Mouse (Mus musculus) left cerebral cortex, postnatal 14 days (tissue): ENCODE measurements around the gene Ranbp10. TPM values are rescaled to one million over a fixed set of nuclear protein-coding genes. Genes with fewer than 3 reads are reported as not detected.
"Not testable (repeated sequence)": the region's sequence is repeated elsewhere in the genome, so short reads cannot be mapped to it uniquely, and the experiment has no call there.

Experiments
- DNase-seq, 2 experiments: peaks; one replicate each; pipeline ENCODE4 v3.0.0; 2021 to 2022; ENCODE audit warnings: low spot score in 2 of 2, mixed read lengths in 1 of 2
- intact Hi-C: fragments of 180-260 bp; cut with DNase I; formaldehyde crosslinking; loops from one replicate; pipeline ENCODE4 v1.15.1; 2025
- total RNA-seq, 2 experiments: library from RNA; stranded (reverse); gene quantifications; 2 replicates each; pipeline ENCODE4 v1.2.3; 2021

The Ranbp10 gene
- total RNA-seq, 2 experiments from 2014 or later = 24.6 to 26.4 TPM

DNA sequence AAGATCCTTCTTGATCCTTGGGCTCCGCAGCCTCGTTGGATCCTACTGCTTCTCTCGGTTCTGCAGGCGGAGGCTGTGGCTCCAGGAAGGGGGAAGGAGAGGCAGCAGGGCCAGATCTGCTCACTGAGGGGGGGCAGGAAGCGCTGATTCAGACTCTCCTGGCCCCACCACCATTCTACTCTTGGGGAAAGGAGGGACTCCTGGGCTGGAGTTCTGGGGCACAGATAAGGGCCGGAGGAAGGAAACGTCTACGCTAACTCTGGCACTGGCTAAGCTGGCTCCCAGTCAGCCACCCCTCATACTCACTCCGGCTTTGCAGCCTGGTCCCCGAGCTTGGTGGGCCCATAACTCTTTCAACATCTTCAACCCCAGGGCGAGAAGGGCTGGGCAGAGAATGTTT lies 19.5 kb upstream of the Ranbp10 start:
- no peak for DNase-seq
- intact Hi-C loops = no loop called here

DNA sequence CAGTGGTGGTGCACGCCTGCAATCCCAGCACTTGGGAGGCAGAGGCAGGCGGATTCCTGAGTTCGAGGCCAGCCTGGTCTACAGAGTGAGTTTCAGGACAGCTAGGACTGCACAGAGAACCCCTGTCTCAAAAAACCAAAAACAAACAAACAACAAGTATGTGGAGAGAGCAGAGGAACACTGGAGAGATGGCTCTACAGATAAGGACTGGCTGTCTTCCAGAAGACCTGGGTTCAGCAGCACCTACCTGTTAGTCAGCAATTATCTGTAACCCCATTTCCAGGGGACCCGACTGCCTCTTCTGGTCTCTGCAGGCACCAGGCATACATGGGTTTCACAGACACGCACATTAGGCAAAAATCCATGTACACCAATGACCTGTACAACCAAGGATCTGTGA lies 12.1 kb upstream of the Ranbp10 start:
- DNase-seq = no peak
- intact Hi-C loops = no loop called here

- no peak for DNase-seq
- intact Hi-C loops = no loop called here
These were observed 9.8 kb upstream of the Ranbp10 start for GRCm38 (mm10) chr8:105836991-105837390.

DNA sequence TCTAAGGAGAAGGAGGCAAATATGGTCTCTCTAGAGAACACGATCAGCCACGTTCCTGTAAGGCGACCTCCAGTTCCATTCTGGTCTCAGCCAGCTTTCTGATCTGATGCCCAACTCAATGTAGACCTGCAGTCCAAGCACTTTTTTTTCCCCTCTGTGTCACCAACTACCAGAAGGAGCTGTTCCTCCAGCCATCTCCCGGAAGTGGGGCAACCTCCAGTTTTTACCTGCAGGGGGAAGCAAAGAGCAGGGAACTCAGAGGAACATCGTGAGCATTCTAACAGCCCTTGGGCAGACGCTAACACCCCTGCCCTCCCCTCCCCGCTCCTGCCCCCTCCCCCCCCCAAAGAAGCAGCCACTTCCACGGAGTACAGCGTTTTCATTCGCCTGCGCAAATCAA lies 8.2 kb upstream of the Ranbp10 start:
- intact Hi-C loops = no loop called here
- DNase-seq = peak; percentile 63 to 68

GRCm38 (mm10) chr8:105833740-105834139 lies 6.6 kb upstream of the Ranbp10 start:
- intact Hi-C loops, DNase-seq: not testable (repeated sequence)

DNA sequence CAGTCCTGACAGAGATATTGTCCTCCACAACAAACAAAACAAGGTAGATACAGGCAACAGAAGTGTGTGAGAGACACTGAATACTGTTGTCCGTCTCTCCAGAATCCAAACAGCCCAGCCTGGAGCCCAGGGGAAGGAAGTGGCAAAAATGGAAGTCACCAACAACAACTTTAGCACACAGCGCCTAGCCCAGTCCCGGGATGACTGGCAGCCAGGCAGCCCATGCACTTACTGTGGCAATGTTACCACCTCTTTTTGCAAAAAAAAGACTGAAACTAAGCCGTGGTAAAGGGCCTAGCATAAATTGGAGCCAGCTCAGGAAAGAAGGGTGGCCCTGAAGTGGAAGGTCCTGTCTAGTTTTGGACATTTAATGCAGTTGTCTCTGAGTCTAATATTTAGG lies 771 bp downstream of the Ranbp10 start:
- intact Hi-C loops = loop anchor here (5.0 kb wide), 1 partner anchor 114 kb away; no protein-coding TSS in a partner anchor
- DNase-seq = no peak

DNA sequence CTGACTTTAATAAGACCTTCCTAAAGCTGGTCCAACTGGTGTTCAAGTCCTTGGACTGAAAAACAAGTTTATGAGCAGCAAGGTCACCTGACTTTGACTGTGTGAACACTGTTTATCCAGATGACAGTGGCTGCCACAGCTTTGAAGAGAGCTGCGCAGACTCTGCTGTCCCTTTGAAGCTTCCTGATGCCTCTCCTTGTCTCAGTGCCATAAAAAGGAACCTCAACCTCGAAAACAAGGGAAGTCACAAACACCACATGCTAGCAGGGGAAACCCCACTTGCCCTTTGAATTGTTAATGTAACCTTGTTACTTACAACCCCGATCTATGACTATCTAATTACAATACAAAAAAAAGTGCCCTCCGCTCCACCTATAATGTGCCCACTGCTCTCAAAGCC lies 1.6 kb downstream of the Ranbp10 start:
- DNase-seq = no peak
- intact Hi-C loops = loop anchor here (5.0 kb wide), 1 partner anchor 113 kb away; no protein-coding TSS in a partner anchor

GRCm38 (mm10) chr8:105820925-105821324 lies 6.2 kb downstream of the Ranbp10 start:
- intact Hi-C loops = no loop called here
- DNase-seq = no peak

- intact Hi-C loops = no loop called here
- no peak for DNase-seq
These were observed 7.5 kb downstream of the Ranbp10 start for GRCm38 (mm10) chr8:105819659-105820058.

- no peak for DNase-seq
- intact Hi-C loops = no loop called here
These were observed 13.9 kb downstream of the Ranbp10 start for GRCm38 (mm10) chr8:105813241-105813640.

- DNase-seq = no peak
- intact Hi-C loops = no loop called here
These were observed 14.6 kb downstream of the Ranbp10 start for GRCm38 (mm10) chr8:105812511-105812910.

DNA sequence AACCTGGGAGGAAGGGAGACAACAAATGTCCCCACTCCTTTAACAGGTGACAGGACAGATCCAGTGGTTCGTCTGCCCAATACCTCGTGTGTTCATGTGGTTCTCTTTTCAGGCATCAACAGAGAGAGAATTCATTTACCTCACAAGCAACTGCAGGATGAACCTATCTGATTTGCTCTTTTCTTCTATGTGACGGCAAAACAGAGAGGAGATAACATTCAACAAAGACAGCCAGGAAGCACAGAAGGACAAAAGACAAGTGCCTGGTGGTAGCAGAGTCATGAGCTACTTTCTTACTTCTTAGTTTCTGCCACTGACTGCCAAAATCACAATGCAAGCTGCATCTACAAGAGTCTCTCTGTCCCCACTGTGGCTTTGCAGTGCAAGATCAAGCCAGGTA lies 15.6 kb downstream of the Ranbp10 start:
- no peak for DNase-seq
- intact Hi-C loops = no loop called here

DNA sequence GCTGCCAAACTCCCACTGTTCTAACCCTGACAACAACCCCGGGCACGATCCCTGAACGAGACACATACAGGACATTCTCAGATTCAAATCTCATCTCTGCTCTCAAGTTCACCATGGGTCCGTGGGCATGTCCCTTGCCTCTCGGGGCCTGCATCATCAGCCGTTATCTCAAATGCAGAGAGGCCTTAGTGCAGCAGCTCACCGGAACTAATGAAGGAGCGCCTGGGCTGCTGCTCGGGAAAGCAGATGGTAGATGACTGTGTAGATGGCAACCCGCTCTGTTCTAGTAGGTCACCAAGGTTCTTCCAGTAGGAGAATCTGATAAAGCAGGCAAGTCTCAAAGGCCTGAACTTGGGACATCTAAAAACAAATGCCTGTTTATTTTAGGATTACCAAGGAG lies 16.1 kb downstream of the Ranbp10 start:
- intact Hi-C loops = no loop called here
- no peak for DNase-seq

GRCm38 (mm10) chr8:105810245-105810786 lies 16.8 kb downstream of the Ranbp10 start:
- intact Hi-C loops = no loop called here
- no peak for DNase-seq

GRCm38 (mm10) chr8:105808480-105808879 lies 18.7 kb downstream of the Ranbp10 start:
- no peak for DNase-seq
- intact Hi-C loops = no loop called here

- intact Hi-C loops = no loop called here
- no peak for DNase-seq
These were observed 19.4 kb downstream of the Ranbp10 start for GRCm38 (mm10) chr8:105807766-105808165.

DNA sequence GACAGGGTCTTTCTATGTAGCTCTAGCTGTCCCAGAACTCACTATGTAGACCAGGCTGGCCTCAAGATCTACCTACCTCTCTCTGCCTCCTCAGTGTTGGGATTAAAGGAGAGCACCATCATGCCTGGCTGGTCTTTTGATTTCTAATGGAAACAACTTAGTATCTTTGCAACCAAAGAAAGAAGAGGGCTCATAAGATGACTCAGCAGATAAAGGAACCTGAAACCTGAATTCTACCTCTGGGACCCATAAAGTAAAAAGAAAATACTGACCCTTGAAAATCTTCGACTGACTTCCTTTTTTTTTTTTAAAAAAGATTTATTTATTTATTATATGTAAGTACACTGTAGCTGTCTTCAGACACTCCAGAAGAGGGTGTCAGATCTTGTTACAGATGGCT lies 21.2 kb downstream of the Ranbp10 start:
- intact Hi-C loops = no loop called here
- DNase-seq = no peak

DNA sequence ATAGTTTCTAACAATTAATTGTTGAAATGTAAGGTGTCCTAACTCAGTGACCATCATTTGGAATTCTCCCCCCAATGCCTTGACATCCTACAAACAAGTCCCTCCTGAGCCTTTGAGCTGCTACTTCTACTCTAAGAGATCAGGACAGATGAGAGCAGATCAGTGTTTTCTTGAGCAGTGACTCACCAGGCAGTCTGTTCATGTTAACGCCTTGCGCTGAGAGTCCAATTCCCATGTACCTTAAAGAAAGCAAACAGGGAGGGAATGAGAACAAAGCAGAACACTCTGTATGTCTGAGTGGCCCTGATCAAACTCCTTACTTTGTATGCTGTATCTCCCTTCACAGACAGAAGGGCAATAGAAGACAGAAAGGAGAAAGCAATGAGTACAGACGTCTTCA lies 21.8 kb downstream of the Ranbp10 start:
- intact Hi-C loops = no loop called here
- DNase-seq = no peak

DNA sequence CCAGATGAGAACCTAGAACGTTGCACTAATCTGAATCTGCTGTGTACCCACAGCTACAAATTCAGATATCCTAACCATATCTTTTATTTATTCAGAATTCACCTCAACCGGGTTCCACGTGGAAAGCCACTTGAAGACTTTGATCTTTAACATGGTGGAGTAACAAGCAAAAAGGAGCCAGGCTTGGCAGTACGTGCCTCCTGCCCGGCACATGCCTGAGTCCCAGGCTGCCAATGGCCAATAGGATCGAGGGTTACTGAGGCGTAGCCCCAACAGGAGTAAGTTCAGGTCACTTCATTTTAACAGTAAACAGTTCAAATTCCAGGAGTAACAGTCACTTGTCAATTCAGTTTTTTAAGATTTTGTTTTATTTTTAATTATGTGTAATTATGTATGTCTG lies 22.4 kb downstream of the Ranbp10 start:
- no peak for DNase-seq
- intact Hi-C loops = no loop called here

DNA sequence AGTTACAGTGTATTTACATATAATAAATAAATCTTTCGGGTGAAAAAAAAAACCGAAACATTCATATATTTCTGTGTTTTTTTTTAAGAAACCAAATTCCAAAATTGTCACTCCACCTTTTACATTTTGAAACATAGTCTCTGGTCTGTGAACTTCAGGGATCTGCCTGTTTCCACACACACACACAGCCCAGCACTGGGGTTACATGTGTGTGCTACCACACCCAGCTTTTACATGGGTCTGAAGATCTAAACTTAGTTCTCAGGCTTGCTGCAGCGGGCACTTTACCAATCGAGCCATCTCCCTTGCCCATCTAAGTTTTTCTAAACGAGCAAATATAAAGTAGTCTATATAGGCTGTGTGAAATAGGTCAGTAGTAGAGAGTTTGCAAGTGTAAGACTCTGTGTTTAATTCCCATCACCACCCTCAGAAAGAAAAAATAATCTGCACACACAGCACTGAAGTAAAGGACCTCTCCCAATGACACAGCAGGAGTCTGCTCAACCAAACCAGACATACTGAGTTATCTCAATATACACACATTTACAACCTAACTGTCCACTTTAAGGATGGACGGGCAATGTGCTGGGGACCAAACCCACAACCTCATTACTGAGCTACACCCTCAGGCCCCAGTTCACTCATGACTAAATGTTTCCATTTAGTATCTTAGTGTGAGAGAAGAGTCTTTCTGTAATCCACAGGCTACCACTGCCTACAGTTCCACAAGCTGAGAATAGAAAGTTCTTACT lies 25.8 kb downstream of the Ranbp10 start:
- intact Hi-C loops = no loop called here
- DNase-seq = no peak

GRCm38 (mm10) chr8:105799091-105799812 lies 27.9 kb downstream of the Ranbp10 start:
- intact Hi-C loops = no loop called here
- DNase-seq = peak; percentile 41 to 47
